Mouse (Mus musculus): Measurements from ENCODE around the gene Tmub2. TPM values are rescaled to one million over a fixed set of nuclear protein-coding genes. Genes with fewer than 3 reads are reported as not detected.

Gene Tmub2
- total RNA-seq, 2 experiments from 2014 or later, result 62.3 to 67.6 TPM

DNA sequence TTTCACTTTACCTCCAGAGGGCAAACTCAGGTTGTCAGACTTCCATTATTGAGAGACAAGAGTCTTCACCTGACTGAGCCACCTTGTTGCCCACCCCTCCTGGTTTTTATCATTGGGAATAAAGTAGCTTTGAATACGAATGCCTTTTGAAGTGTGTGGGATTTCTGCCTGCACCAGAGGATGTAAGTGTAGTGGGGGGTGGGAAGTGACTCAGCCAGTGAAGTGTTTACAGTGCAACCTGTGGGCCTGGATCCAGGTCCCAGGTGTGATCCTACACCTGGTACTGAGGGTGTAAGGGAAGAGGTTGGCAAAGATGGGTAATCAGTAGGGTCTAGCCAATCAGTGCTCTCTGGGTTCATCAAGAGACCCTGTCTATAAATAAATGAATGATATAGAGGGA lies 38.8 kb downstream of the Tmub2 start:
- DNase-seq (ENCODE audit: low spot score in 2 of 2), result no peak

GRCm38 (mm10) chr11:102327250-102327649 lies 42.5 kb downstream of the Tmub2 start:
- DNase-seq (ENCODE audit: low spot score in 2 of 2), result no peak

- no peak for DNase-seq (ENCODE audit: low spot score in 2 of 2)
These were observed 43.1 kb downstream of the Tmub2 start for GRCm38 (mm10) chr11:102327839-102328238.

DNA sequence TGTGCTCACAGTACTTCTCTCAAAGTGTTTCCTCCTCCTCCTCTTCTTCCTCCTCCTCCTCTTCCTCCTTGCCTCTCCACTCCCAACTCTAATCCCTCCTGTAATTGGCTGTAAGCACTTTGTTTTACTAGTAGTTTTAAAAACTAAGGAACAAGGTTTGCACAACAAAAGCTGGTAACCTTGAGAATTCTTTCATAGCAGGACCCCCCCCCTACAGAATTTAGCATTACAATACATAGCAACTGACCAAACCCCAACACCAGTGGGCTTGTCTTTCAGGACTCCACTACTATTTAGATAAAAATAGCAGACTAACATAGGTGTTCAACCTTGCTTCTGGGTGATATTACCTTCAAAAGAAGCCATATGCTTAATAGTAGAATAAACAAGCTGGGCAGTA lies 44.8 kb downstream of the Tmub2 start:
- DNase-seq (ENCODE audit: low spot score in 2 of 2), result no peak

GRCm38 (mm10) chr11:102330039-102330438 lies 45.3 kb downstream of the Tmub2 start:
- no peak for DNase-seq (ENCODE audit: low spot score in 2 of 2)

GRCm38 (mm10) chr11:102331806-102332205 lies 47.1 kb downstream of the Tmub2 start:
- no peak for DNase-seq (ENCODE audit: low spot score in 2 of 2)

- no peak for DNase-seq (ENCODE audit: low spot score in 2 of 2)
These were observed 48.3 kb downstream of the Tmub2 start for GRCm38 (mm10) chr11:102333061-102333460.

GRCm38 (mm10) chr11:102334010-102334409 lies 49.3 kb downstream of the Tmub2 start:
- DNase-seq (ENCODE audit: low spot score in 2 of 2), result no peak

- DNase-seq (ENCODE audit: low spot score in 2 of 2), result no peak
These were observed 50.4 kb downstream of the Tmub2 start for GRCm38 (mm10) chr11:102334973-102335700.

GRCm38 (mm10) chr11:102336191-102336590 lies 51.5 kb downstream of the Tmub2 start:
- no peak for DNase-seq (ENCODE audit: low spot score in 2 of 2)

GRCm38 (mm10) chr11:102337921-102338320 lies 53.2 kb downstream of the Tmub2 start:
- no peak for DNase-seq (ENCODE audit: low spot score in 2 of 2)

DNA sequence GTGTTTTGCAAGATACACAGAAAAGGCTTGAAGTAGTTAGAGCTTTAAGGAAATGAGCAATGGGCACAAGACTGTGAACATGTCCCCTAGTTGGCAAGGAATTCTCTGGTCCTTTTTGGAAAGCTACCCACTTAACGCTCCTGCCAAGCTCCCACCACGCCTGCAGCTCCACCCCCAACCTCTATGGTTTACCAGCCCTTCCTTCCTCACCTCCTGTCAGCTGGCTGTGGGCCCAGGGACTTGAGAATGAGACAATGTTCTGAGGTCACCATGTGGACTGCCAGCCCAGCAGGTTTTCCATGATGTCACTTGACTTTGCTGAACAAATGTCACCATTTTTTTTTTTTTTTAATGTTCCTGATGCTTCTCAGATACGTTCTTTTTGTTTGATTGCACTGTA lies 53.8 kb downstream of the Tmub2 start:
- peak in 1 of 2 experiments; percentile 46 for DNase-seq (ENCODE audit: low spot score in 2 of 2)

Other genes starting within 250 kb of the Tmub2 start
- not detected for gene Cd300lg, start 243.4 kb upstream of the Tmub2 start, total RNA-seq (2021)
- gene Mpp2, start 196.4 kb upstream of the Tmub2 start, total RNA-seq (2021), result 100 to 1,000 TPM; 142 to 147 TPM
- not detected for gene Ppy, start 183.6 kb upstream of the Tmub2 start, total RNA-seq (2021)
- gene Pyy, start 177.1 kb upstream of the Tmub2 start, total RNA-seq (2021), result not detected
- not detected for gene Nags, start 139.4 kb upstream of the Tmub2 start, total RNA-seq (2021)
- 10 to 100 TPM; 25.0 to 27.2 TPM for gene Tmem101, start 128.5 kb upstream of the Tmub2 start, total RNA-seq (2021)
- gene Lsm12, start 99.6 kb upstream of the Tmub2 start, total RNA-seq (2021), result 10 to 100 TPM; 59.3 to 59.4 TPM
- 10 to 100 TPM; 61.0 to 65.1 TPM for gene G6pc3, start 95.3 kb upstream of the Tmub2 start, total RNA-seq (2021)
- gene Hdac5, start 54.8 kb upstream of the Tmub2 start, total RNA-seq (2021), result 100 to 1,000 TPM; 258 to 266 TPM
- gene BC030867, start 36.0 kb upstream of the Tmub2 start, total RNA-seq (2021), result 1 to 10 TPM in 1 of 2 experiments, under 1 TPM in 1; 0.86 to 1.8 TPM
- gene Asb16, start 16.2 kb upstream of the Tmub2 start, total RNA-seq (2021), result 1 to 10 TPM; 2.3 to 2.9 TPM
- gene Atxn7l3, start 11.7 kb downstream of the Tmub2 start, total RNA-seq (2021), result 100 to 1,000 TPM; 168 to 171 TPM
- 100 to 1,000 TPM; 131 to 135 TPM for gene Ubtf, start 34.8 kb downstream of the Tmub2 start, total RNA-seq (2021)
- under 1 TPM; 0.30 to 0.41 TPM for gene Slc4a1, start 81.3 kb downstream of the Tmub2 start, total RNA-seq (2021)
- gene Rundc3a, start 108.5 kb downstream of the Tmub2 start, total RNA-seq (2021), result 100 to 1,000 TPM; 489 to 499 TPM
- gene Slc25a39, start 123.0 kb downstream of the Tmub2 start, total RNA-seq (2021), result 10 to 100 TPM; 62.9 to 64.5 TPM
- gene Grn, start 145.4 kb downstream of the Tmub2 start, total RNA-seq (2021), result 10 to 100 TPM; 62.4 to 64.6 TPM
- gene Fam171a2, start 162.8 kb downstream of the Tmub2 start, total RNA-seq (2021), result 100 to 1,000 TPM; 106 to 111 TPM
- 1 to 10 TPM; 1.2 to 3.9 TPM for gene Itga2b, start 185.2 kb downstream of the Tmub2 start, total RNA-seq (2021)